Mouse (Mus musculus): ENCODE results near the gene Pcyt1a. TPM values are rescaled to one million over a fixed set of nuclear protein-coding genes. Genes with fewer than 3 reads are reported as not detected.

The Pcyt1a gene
- polyA plus RNA-seq, 2 experiments = 23.4 to 45.9 TPM

GRCm38 (mm10) chr16:32511827-32512490, 81.2 kb downstream of the Pcyt1a start:
- no peak for DNase-seq (ENCODE audit: low spot score)

DNA sequence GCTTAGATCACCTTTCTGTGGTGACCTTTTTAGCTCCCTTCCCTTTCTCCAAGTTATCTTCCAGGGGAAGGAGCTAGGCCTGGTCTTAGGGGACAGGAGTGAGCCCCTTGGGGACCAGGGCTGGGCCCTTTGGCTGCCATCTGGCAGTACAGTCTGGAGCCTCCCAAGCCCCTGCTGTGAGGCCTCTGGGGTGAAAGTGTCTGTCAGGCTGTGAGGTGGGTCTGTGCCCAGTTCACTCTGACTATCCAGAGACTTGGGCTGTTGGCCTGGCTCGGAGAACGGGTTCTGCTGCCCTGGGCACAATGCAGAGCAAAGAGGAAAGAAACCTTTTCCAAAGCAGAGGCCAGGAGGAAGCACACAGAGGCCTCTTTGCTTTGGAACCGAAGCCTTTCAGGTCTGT, 82.2 kb downstream of the Pcyt1a start:
- Histone ChIP-seq H3K4me2 (replicated peaks; ENCODE audit: low read depth, low read length, severe bottlenecking) (no peak overlapping the region), H3K27ac (replicated peaks; ENCODE audit: low read depth, low read length) (peak overlapping the region; percentile 72), H3K4me1 (ENCODE audit: control insufficient read depth, insufficient read depth, low read length) (peaks cover 27% of the 10 kb centered on the region), H3K4me3 (replicated peaks; ENCODE audit: low read length) (no peak overlapping the region), H3K36me3 (ENCODE audit: control insufficient read depth, insufficient read depth, low read length) (no peaks in the 10 kb centered on the region), H3K9ac (ENCODE audit: low read depth, low read length, severe bottlenecking) (no peak overlapping the region), H3K9me3 (ENCODE audit: control insufficient read depth, low read length) (no peaks in the 10 kb centered on the region), H3K27me3 (ENCODE audit: control insufficient read depth, insufficient read depth, low read length) (no peaks in the 10 kb centered on the region)
- WGBS = 61% methylated on average over 3 of the region's 3 CpGs
- ATAC-seq (ENCODE audit: low FRiP score, low read depth) (no peak), DNase-seq (ENCODE audit: low spot score) (no peak)
- TF ChIP-seq POLR2A (IDR thresholded peaks at IDR 0.05; ENCODE audit: borderline replicate concordance, extremely low read depth, insufficient read depth, insufficient read length) = no peak

More at GRCm38 (mm10) chr16:32511827-32512490, 81.2 kb downstream of the Pcyt1a start:
- Histone ChIP-seq H3K4me1 (ENCODE audit: control insufficient read depth, insufficient read depth, low read length) (peaks cover 27% of the 10 kb centered on the region), H3K9me3 (ENCODE audit: control insufficient read depth, low read length) (no peaks in the 10 kb centered on the region), H3K36me3 (ENCODE audit: control insufficient read depth, insufficient read depth, low read length) (no peaks in the 10 kb centered on the region), H3K9ac (ENCODE audit: low read depth, low read length, severe bottlenecking) (no peak overlapping the region), H3K27me3 (ENCODE audit: control insufficient read depth, insufficient read depth, low read length) (no peaks in the 10 kb centered on the region), H3K27ac (replicated peaks; ENCODE audit: low read depth, low read length) (no peak overlapping the region), H3K4me2 (replicated peaks; ENCODE audit: low read depth, low read length, severe bottlenecking) (no peak overlapping the region), H3K4me3 (replicated peaks; ENCODE audit: low read length) (no peak overlapping the region)
- TF ChIP-seq POLR2A (IDR thresholded peaks at IDR 0.05; ENCODE audit: borderline replicate concordance, extremely low read depth, insufficient read depth, insufficient read length) = no peak
- ATAC-seq (ENCODE audit: low FRiP score, low read depth) = no peak
- 94% methylated on average over 8 of the region's 8 CpGs for WGBS

- no peak for ATAC-seq (ENCODE audit: low FRiP score, low read depth)
- H3K36me3 ChIP-seq (ENCODE audit: control insufficient read depth, insufficient read depth, low read length) = no peaks in the 10 kb centered on the region
- no peak overlapping the region for H3K4me3 ChIP-seq (replicated peaks; ENCODE audit: low read length)
- 80% methylated on average over 6 of the region's 6 CpGs for WGBS
- H3K27me3 ChIP-seq (ENCODE audit: control insufficient read depth, insufficient read depth, low read length) = no peaks in the 10 kb centered on the region
- no peaks in the 10 kb centered on the region for H3K9me3 ChIP-seq (ENCODE audit: control insufficient read depth, low read length)
- H3K4me2 ChIP-seq (replicated peaks; ENCODE audit: low read depth, low read length, severe bottlenecking) = no peak overlapping the region
- no peak overlapping the region for H3K9ac ChIP-seq (ENCODE audit: low read depth, low read length, severe bottlenecking)
- peaks cover 27% of the 10 kb centered on the region for H3K4me1 ChIP-seq (ENCODE audit: control insufficient read depth, insufficient read depth, low read length)
- H3K27ac ChIP-seq (replicated peaks; ENCODE audit: low read depth, low read length) = peak overlapping the region; percentile 72
- DNase-seq (ENCODE audit: low spot score) = no peak
- no peak for TF ChIP-seq POLR2A (IDR thresholded peaks at IDR 0.05; ENCODE audit: borderline replicate concordance, extremely low read depth, insufficient read depth, insufficient read length)
Measured at GRCm38 (mm10) chr16:32513401-32513800, 82.7 kb downstream of the Pcyt1a start.

- Histone ChIP-seq H3K36me3 (ENCODE audit: control insufficient read depth, insufficient read depth, low read length) (no peaks in the 10 kb centered on the region), H3K4me1 (ENCODE audit: control insufficient read depth, insufficient read depth, low read length) (peaks cover 27% of the 10 kb centered on the region), H3K9ac (ENCODE audit: low read depth, low read length, severe bottlenecking) (no peak overlapping the region), H3K27ac (replicated peaks; ENCODE audit: low read depth, low read length) (no peak overlapping the region), H3K4me2 (replicated peaks; ENCODE audit: low read depth, low read length, severe bottlenecking) (no peak overlapping the region), H3K4me3 (replicated peaks; ENCODE audit: low read length) (no peak overlapping the region), H3K27me3 (ENCODE audit: control insufficient read depth, insufficient read depth, low read length) (no peaks in the 10 kb centered on the region), H3K9me3 (ENCODE audit: control insufficient read depth, low read length) (no peaks in the 10 kb centered on the region)
- WGBS = 95% methylated on average over 6 of the region's 6 CpGs
- TF ChIP-seq POLR2A (IDR thresholded peaks at IDR 0.05; ENCODE audit: borderline replicate concordance, extremely low read depth, insufficient read depth, insufficient read length) = no peak
- no peak for ATAC-seq (ENCODE audit: low FRiP score, low read depth)
- DNase-seq (ENCODE audit: low spot score) = no peak
Measured at GRCm38 (mm10) chr16:32513948-32514347, 83.2 kb downstream of the Pcyt1a start.

GRCm38 (mm10) chr16:32516006-32516962, 85.6 kb downstream of the Pcyt1a start:
- peak overlapping the region; percentile 48 for H3K9ac ChIP-seq (ENCODE audit: low read depth, low read length, severe bottlenecking)
- peak; percentile 64 for DNase-seq (ENCODE audit: low spot score)
- peak overlapping the region; percentile 11; the same call in 1 of the 2 replicates for H3K4me3 ChIP-seq (replicated peaks; ENCODE audit: low read length)
- H3K36me3 ChIP-seq (ENCODE audit: control insufficient read depth, insufficient read depth, low read length) = no peaks in the 10 kb centered on the region
- peak; percentile 83 for ATAC-seq (ENCODE audit: low FRiP score, low read depth)
- peak overlapping the region; percentile 47 for H3K4me2 ChIP-seq (replicated peaks; ENCODE audit: low read depth, low read length, severe bottlenecking)
- H3K9me3 ChIP-seq (ENCODE audit: control insufficient read depth, low read length) = no peaks in the 10 kb centered on the region
- no peaks in the 10 kb centered on the region for H3K27me3 ChIP-seq (ENCODE audit: control insufficient read depth, insufficient read depth, low read length)
- TF ChIP-seq POLR2A (IDR thresholded peaks at IDR 0.05; ENCODE audit: borderline replicate concordance, extremely low read depth, insufficient read depth, insufficient read length) = peak; percentile 90; the same call in 1 of the 2 replicates
- H3K4me1 ChIP-seq (ENCODE audit: control insufficient read depth, insufficient read depth, low read length) = peaks cover 20% of the 10 kb centered on the region
- peak overlapping the region; percentile 95 for H3K27ac ChIP-seq (replicated peaks; ENCODE audit: low read depth, low read length)
- 10% methylated on average over 21 of the region's 21 CpGs for WGBS
